Mouse (Mus musculus) limb, embryonic 12.5 days (tissue): ENCODE results near the gene Clec2h. TPM values are rescaled to one million over a fixed set of nuclear protein-coding genes. Genes with fewer than 3 reads are reported as not detected.
"Not testable (repeated sequence)": the region's sequence is repeated elsewhere in the genome, so short reads cannot be mapped to it uniquely, and the experiment has no call there.

Experiments
- ATAC-seq: fragments of 200-750 bp; cut with Nextera tagmentation; 2 replicates; pipeline ENCODE4 v1.8.0; 2017; ENCODE audit warnings: low read depth, moderate TSS enrichment; ENCODE audit not compliant: insufficient number of reproducible peaks, insufficient read depth, low FRiP score, low TSS enrichment
- H3K27ac ChIP-seq: fragments of 300-500 bp; sonication (generic); 2 replicates; pipeline ENCODE4 v1.5.1; 2016; ENCODE audit warnings: mild to moderate bottlenecking, moderate library complexity
- H3K27me3 ChIP-seq: fragments of 300-500 bp; sonication (generic); 2 replicates; pipeline ENCODE4 v1.6.1; 2016; ENCODE audit warnings: mild to moderate bottlenecking, moderate library complexity
- H3K36me3 ChIP-seq: fragments of 300-500 bp; sonication (generic); 2 replicates; pipeline ENCODE4 v1.6.1; 2016; ENCODE audit warnings: mild to moderate bottlenecking, moderate library complexity
- H3K4me1 ChIP-seq: fragments of 300-500 bp; sonication (generic); replicated peaks from 2 replicates; pipeline ENCODE4 v1.6.1; 2016
- H3K4me2 ChIP-seq: fragments of 300-500 bp; sonication (generic); 2 replicates; pipeline ENCODE4 v1.6.1; 2016; ENCODE audit warnings: mild to moderate bottlenecking, moderate library complexity
- H3K4me3 ChIP-seq: fragments of 300-500 bp; sonication (generic); replicated peaks from 2 replicates; pipeline ENCODE4 v1.5.1; 2016; ENCODE audit warnings: mild to moderate bottlenecking
- H3K9ac ChIP-seq: fragments of 300-500 bp; sonication (generic); replicated peaks from 2 replicates; pipeline ENCODE4 v1.6.1; 2016; ENCODE audit warnings: mild to moderate bottlenecking, moderate library complexity
- H3K9me3 ChIP-seq: fragments of 300-500 bp; sonication (generic); 2 replicates; pipeline ENCODE4 v1.6.1; 2016; ENCODE audit warnings: mild to moderate bottlenecking, moderate library complexity
- WGBS: fragments of 180-500 bp; shearing (Covaris S2); methylation state at CpG from one replicate; pipeline ENCODE4 v1.1.7; 2016; 5-methylcytosine and 5-hydroxymethylcytosine counted together
- polyA plus RNA-seq: library from polyadenylated mRNA; unstranded; fragments of >200 nt; fragmentation: Nextera tagmentation; extraction: Ambion mirVana; gene quantifications from 2 replicates; pipeline ENCODE4 v1.2.1, GENCODE M21; 2016

The Clec2h gene
- not detected in 2 replicates for polyA plus RNA-seq

- no peak for ATAC-seq
- Histone ChIP-seq H3K9me3 (no peaks in the 10 kb centered on the region), H3K9ac (no peak within 1 kb of the TSS), H3K27ac (no peak within 1 kb of the TSS), H3K4me2 (no peak within 1 kb of the TSS), H3K4me3 (no peak within 1 kb of the TSS), H3K27me3 (no peaks in the 10 kb centered on the region), H3K4me1 (no peaks in the 10 kb centered on the region), H3K36me3 (no peaks in the 10 kb centered on the region)
- WGBS, result 9% methylated on average over 1 of the region's 1 CpGs
These were observed at the start of gene Clec2h for GRCm38 (mm10) chr6:128662206-128662605. Gene Clec2h, plus strand, starts transcription at chr6:128662385.

DNA sequence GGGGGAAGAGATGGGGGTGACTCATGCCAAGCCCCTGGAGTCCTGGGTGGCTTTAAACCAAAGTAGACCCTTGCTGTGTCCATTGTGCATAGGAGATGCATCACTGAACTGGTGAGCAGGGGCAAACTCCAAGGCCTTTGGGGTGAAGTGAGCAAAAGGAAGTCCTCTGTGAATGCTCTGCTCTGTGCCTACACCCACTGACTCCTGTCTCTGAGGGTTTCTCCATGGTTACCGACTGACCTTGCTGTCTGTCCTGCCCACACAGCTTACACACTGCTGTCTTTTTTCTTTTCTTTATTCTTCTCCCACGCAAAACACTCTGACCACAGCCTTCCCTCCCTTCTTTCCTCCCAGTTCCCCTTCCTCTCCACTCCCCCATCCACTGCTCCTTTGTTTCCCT is 39.5 kb upstream of the Clec2h start:
- 81% methylated on average over 2 of the region's 2 CpGs for WGBS
- Histone ChIP-seq H3K9ac (no peak overlapping the region), H3K9me3 (no peaks in the 10 kb centered on the region), H3K4me2 (no peak overlapping the region), H3K4me1 (no peaks in the 10 kb centered on the region), H3K4me3 (no peak overlapping the region), H3K36me3 (no peaks in the 10 kb centered on the region), H3K27ac (no peak overlapping the region), H3K27me3 (no peaks in the 10 kb centered on the region)
- no peak for ATAC-seq

- not testable (repeated sequence) for H3K27ac ChIP-seq, ATAC-seq, H3K36me3 ChIP-seq, H3K4me2 ChIP-seq, H3K4me3 ChIP-seq, H3K4me1 ChIP-seq, H3K9ac ChIP-seq, H3K27me3 ChIP-seq, H3K9me3 ChIP-seq
- 92% methylated on average over 5 of the region's 5 CpGs for WGBS
These were observed 38.8 kb upstream of the Clec2h start, which contains the start of gene Klrb1a for GRCm38 (mm10) chr6:128623433-128623832. Gene Klrb1a, minus strand, starts transcription at chr6:128623533.

DNA sequence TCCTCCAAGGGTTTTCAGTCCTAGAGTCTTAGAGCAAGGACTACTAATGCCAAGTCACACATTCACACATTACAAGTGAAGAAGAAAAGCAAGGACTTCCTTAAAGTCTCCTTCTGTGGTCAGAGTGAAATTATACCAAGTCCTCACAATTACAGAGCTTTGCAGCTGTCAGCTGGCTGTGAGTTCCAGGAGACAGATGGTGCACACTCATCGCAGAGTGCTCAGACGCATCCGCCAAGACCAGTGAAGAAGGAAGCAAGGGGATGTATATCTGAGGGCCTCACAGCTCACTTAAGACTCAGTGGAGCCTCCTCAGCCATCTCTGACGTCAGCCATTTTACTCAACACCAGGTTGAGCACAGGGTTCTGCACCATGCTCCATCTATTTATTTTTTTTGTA is 37.8 kb upstream of the Clec2h start:
- H3K4me2 ChIP-seq, result no peak overlapping the region
- WGBS, result 90% methylated on average over 4 of the region's 4 CpGs
- H3K4me1 ChIP-seq, result no peaks in the 10 kb centered on the region
- ATAC-seq, result no peak
- H3K27ac ChIP-seq, result no peak overlapping the region
- H3K36me3 ChIP-seq, result no peaks in the 10 kb centered on the region
- no peak overlapping the region for H3K9ac ChIP-seq
- no peaks in the 10 kb centered on the region for H3K9me3 ChIP-seq
- no peak overlapping the region for H3K4me3 ChIP-seq
- H3K27me3 ChIP-seq, result no peaks in the 10 kb centered on the region

DNA sequence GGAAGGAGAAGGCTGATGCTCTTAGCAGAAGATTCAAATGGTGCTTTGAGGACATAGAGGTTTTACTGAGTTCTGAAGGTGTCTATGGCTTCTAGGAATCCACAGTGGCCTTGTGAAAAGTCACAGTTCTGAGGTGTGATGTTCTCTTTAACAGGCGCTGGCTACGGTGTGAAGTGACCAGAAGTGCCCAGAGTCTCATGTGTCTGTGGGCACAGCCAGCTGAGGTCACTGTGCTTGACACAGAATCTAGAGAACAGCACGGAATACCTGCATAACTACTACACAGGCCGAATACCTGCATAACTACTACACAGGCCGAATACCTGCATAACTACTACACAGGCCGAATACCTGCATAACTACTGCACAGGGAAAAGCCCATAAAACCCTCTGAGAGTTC is 36.9 kb upstream of the Clec2h start:
- not testable (repeated sequence) for H3K9me3 ChIP-seq, H3K27ac ChIP-seq, H3K4me1 ChIP-seq, H3K27me3 ChIP-seq, H3K36me3 ChIP-seq, H3K4me2 ChIP-seq, H3K9ac ChIP-seq, H3K4me3 ChIP-seq, ATAC-seq
- WGBS, result 83% methylated on average over 6 of the region's 6 CpGs

DNA sequence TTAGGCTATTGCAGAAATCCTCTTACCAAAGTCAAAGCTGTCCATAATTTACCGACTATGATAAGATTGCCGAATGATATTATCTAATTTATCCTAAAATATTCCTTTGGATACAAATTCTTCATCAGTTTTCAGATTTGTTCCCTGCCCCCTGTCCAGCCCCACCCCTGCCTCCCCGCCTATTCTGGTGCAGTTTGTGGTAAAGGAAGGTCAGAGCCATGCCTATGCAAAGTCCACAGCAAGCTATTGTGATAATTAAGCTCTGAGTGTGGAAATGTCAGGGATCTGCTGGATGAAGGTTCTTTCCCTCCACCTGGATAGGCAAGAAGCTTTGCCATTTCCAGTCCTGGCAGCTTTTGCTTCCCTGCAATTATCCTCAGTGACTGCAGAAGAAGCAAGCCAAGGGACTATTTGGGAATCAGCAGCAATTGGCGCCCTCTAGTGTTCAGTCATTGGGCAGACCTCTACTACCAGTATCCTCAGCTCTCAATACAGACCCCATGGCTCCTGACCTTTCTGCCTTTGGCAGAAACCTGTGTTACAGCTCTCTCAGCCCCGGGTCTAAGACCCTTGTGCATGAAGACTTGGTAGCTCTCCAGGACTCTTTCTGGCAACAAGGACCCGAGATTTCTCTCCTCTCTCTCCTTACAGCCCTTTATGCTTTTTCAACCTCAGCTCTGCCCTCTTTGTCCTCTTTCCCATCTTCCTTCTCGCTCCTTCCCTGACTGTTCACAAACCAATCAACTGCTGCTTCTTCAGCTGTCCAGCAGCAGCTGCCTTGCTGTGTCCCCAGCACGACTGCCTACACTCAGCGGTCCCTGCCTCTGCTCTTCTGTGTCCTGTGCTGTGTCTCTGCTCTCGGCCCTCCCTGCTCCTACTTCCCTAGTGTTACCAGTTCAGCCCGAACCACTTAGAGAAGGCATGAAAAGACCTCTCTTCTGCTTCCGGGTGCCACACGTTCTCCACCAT is 32.1 kb upstream of the Clec2h start:
- H3K36me3 ChIP-seq, H3K27me3 ChIP-seq, H3K27ac ChIP-seq, H3K9me3 ChIP-seq, H3K4me1 ChIP-seq, H3K4me3 ChIP-seq, H3K4me2 ChIP-seq, H3K9ac ChIP-seq: not testable (repeated sequence)
- 53% methylated on average over 13 of the region's 13 CpGs for WGBS
- ATAC-seq, result peak; percentile 82

DNA sequence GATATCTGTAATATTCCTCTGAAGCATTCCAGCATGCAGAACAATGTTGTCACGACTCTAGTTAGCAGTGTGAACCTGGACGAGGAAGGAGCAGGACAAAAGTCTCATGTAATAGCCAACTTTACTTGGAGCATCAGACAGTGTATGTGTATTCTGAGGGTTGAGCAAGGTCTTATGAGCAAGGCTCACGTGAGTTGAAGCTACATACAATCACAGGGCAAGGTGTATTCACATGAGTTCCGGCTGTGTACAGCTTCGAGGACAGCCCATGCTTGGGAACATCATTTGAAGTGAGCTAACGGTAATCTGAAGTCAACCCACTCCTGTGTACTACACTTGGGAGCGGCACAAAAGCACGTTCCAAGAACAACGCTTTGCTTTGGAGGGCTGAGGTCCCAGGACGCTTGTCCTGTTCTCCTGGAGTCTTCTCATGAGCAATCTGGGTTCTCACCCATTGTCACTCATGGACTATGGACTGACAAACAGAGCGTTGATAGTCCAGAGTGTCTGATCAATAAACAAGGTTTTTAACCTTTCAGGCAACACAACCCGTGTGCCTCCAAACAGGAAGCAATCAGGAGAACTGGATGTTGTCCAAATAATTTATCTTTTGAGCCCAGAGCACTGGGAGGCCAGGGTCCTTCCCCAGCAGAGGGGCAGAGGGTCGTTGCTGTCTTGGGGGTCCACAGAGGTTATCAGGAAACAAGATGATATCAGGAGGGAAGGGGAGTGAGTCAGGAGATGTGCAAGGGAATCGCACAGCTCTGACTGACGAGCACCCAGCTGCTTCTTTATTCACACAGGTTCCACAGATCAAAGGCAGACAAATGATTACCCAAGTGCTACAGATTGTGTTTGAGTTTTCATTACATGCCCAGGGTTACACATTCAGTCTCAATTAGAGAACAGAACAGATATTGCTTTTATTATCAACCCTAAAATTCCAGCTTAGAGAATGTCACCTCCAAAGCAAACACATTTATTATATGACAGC is 31.0 kb upstream of the Clec2h start:
- ATAC-seq, H3K27me3 ChIP-seq, H3K4me3 ChIP-seq, H3K9ac ChIP-seq, H3K27ac ChIP-seq, H3K9me3 ChIP-seq, H3K4me1 ChIP-seq, H3K36me3 ChIP-seq, H3K4me2 ChIP-seq: not testable (repeated sequence)
- WGBS, result 75% methylated on average over 15 of the region's 15 CpGs

GRCm38 (mm10) chr6:128640673-128641072 is 21.5 kb upstream of the Clec2h start:
- Histone ChIP-seq H3K27ac (no peak overlapping the region), H3K9ac (no peak overlapping the region), H3K36me3 (no peaks in the 10 kb centered on the region), H3K9me3 (0 out of 2 replicates have a peak, but pooled peaks cover 3% of the 10 kb centered on the region), H3K4me2 (no peak overlapping the region), H3K27me3 (no peaks in the 10 kb centered on the region), H3K4me1 (no peaks in the 10 kb centered on the region), H3K4me3 (no peak overlapping the region)
- WGBS, result 89% methylated on average over 1 of the region's 1 CpGs
- no peak for ATAC-seq

- Histone ChIP-seq H3K27me3 (no peaks in the 10 kb centered on the region), H3K4me1 (no peaks in the 10 kb centered on the region), H3K4me2 (no peak overlapping the region), H3K9me3 (0 out of 2 replicates have a peak, but pooled peaks cover 2% of the 10 kb centered on the region), H3K27ac (no peak overlapping the region), H3K4me3 (no peak overlapping the region), H3K36me3 (no peaks in the 10 kb centered on the region), H3K9ac (no peak overlapping the region)
- WGBS, result 77% methylated on average over 2 of the region's 2 CpGs
- no peak for ATAC-seq
These were observed 21.0 kb upstream of the Clec2h start for GRCm38 (mm10) chr6:128641116-128641716.

- Histone ChIP-seq H3K4me1 (no peaks in the 10 kb centered on the region), H3K27me3 (no peaks in the 10 kb centered on the region), H3K4me3 (no peak overlapping the region), H3K4me2 (no peak overlapping the region), H3K9me3 (no peaks in the 10 kb centered on the region), H3K36me3 (no peaks in the 10 kb centered on the region), H3K27ac (no peak overlapping the region), H3K9ac (no peak overlapping the region)
- ATAC-seq, result no peak
- 62% methylated on average over 2 of the region's 2 CpGs for WGBS
These were observed 18.2 kb upstream of the Clec2h start for GRCm38 (mm10) chr6:128643999-128644398.

DNA sequence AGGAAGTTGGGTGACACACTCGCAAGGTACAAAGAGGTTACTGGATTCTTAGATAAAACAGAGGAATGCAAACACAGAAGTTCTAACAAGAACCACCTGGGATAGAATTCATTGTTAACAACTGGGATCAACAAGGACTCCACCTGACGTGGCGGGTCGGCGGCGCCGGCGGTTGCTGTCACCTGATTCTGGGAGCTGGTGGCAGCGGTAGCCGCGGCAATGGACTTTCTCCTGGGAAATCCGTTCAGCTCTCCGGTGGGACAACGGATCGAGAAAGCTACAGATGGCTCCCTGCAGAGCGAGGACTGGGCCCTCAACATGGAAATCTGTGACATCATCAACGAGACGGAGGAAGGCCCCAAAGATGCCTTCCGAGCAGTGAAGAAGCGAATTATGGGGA is 17.5 kb upstream of the Clec2h start:
- not testable (repeated sequence) for H3K9me3 ChIP-seq, ATAC-seq, H3K4me3 ChIP-seq, H3K36me3 ChIP-seq, H3K27me3 ChIP-seq, H3K9ac ChIP-seq, H3K4me2 ChIP-seq, H3K4me1 ChIP-seq, H3K27ac ChIP-seq
- WGBS, result 96% methylated on average over 20 of the region's 20 CpGs
